Mouse (Mus musculus): ENCODE results near the gene Wtap. TPM values are rescaled to one million over a fixed set of nuclear protein-coding genes. Genes with fewer than 3 reads are reported as not detected.
"Not testable (repeated sequence)": the region's sequence is repeated elsewhere in the genome, so short reads cannot be mapped to it uniquely, and the experiment has no call there.

Gene Wtap
- total RNA-seq (2021), result 10 to 100 TPM; 54.5 to 58.9 TPM
- long read RNA-seq, experiment 1, transcript Wtap-204 (6 exons, 3,187 nt), result major isoform, 25 of 50 reads
- long read RNA-seq, experiment 1, transcript Wtap-201 (8 exons, 2,051 nt), result minor isoform, 7 of 50 reads
- long read RNA-seq, experiment 1, transcript Wtap-205 (6 exons, 2,442 nt), result minor isoform, 15 of 50 reads
- long read RNA-seq, experiment 1, partial matches to known transcripts, result 0 of 50 reads
- long read RNA-seq, experiment 1, other reads (novel, unspliced or antisense), result 1 of 50 reads
- long read RNA-seq, experiment 2, transcript Wtap-204 (6 exons, 3,187 nt), result major isoform, 22 of 55 reads
- long read RNA-seq, experiment 2, transcript Wtap-201 (8 exons, 2,051 nt), result minor isoform, 7 of 55 reads
- long read RNA-seq, experiment 2, transcript Wtap-205 (6 exons, 2,442 nt), result minor isoform, 17 of 55 reads
- long read RNA-seq, experiment 2, partial matches to known transcripts, result 1 of 55 reads
- long read RNA-seq, experiment 2, other reads (novel, unspliced or antisense), result 4 of 55 reads

DNA sequence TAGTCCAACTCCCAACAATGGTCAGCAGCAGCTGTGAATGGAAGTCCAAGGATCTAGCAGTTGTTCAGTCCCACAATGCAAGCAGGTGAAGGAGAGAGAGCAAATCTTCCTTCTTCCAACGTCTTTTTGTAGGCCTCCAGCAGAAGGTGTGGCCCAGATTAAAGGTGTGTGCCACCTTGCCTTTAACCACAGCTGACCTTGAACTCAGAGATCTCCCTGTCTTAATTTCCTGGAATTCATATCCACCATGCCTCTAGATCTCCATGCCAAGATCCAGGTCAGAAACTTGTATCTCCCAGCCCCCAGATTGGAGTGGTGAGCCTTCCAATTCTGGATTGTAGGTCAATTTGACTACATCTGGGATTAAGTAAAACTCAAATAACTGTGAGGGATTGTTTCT lies at the start of gene Wtap:
Gene Wtap, minus strand, starts transcription at position 101 of the 400 bp plus-strand sequence.
- DNase-seq (ENCODE audit: low spot score in 2 of 2), result no peak

DNA sequence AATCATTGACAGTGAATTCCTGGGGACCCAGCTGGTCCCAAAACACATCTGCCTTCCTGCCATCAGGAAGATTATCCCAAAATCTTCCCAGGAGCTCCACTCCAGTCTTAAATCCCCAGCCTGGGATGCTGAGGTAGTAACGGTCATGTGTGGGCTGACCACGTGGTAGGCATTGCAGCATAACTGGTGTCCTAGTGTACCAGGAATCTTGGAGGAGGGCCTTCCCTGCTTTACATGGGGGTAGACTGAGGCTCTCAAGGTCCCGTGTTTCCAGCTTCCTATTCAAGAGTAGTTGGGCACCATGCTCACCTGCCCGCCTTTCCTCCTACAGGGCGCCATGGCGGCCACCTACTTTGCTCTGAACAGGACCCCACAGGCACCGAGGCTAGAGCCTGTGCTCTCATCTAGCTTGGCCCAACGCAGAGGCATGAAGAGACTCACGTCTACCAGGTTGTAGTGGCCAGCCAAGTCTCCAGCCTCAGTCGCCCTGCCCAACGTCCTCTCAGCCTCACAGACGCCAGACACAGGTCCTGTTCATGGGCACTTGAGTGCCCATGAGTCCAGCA lies 42.7 kb upstream of the Wtap start:
- DNase-seq (ENCODE audit: low spot score in 2 of 2), result not testable (repeated sequence)

DNA sequence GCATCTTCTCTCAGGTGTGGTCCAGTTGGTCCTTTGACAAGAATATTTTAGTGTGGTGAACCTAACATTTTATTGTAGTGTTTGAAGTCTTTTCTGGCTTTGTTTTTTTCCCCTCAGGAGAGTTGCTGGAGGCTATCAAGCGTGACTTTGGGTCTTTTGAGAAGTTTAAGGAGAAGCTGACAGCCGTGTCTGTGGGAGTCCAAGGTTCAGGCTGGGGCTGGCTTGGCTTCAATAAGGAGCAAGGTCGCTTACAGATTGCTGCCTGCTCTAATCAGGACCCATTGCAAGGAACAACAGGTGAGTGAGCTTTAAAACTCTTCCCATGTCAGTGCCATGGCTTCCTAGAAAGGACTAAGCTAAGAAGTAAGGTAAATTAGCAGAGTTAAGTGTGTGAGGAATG lies 19.3 kb upstream of the Wtap start:
- no peak for DNase-seq (ENCODE audit: low spot score in 2 of 2)

DNA sequence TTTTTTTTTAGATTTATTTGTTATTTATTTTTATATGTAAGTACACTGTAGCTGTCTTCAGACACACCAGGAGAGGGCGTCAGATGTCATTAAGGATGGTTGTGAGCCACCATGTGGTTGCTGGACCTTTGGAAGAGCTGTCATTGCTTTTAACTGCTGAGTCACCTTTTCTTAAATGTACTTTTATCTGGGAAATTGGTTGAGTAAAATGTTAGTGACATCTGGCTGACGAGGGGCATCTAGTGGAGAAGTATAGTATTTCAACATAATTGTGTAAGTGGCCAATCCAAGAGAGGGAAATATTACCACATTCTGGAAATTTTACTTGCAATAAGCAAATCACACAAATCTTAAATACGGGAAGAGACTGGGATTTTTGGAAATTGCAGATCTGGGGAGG lies 15.9 kb upstream of the Wtap start:
- peak; percentile 9 to 13 for DNase-seq (ENCODE audit: low spot score in 2 of 2)

DNA sequence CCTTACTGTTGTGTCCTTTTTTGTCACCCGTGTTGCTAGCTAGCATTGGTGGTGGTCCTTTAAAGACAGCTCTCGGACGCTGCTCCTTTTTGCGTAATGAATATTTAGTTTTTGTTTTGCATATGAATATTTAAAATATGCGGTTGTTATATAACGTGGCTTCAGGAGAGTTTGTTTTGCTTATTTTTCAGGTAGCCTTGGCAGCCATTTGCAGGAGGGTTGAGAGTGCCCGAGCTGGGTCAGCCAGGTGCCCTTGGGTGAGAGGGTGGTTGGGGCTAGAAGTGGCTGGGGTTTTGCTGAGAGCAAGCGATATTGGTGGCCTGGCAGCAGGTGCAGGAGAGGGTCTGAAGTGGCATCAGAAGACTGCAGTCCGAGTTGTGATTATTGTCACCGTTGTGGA lies 14.6 kb upstream of the Wtap start:
- no peak for DNase-seq (ENCODE audit: low spot score in 2 of 2)

DNA sequence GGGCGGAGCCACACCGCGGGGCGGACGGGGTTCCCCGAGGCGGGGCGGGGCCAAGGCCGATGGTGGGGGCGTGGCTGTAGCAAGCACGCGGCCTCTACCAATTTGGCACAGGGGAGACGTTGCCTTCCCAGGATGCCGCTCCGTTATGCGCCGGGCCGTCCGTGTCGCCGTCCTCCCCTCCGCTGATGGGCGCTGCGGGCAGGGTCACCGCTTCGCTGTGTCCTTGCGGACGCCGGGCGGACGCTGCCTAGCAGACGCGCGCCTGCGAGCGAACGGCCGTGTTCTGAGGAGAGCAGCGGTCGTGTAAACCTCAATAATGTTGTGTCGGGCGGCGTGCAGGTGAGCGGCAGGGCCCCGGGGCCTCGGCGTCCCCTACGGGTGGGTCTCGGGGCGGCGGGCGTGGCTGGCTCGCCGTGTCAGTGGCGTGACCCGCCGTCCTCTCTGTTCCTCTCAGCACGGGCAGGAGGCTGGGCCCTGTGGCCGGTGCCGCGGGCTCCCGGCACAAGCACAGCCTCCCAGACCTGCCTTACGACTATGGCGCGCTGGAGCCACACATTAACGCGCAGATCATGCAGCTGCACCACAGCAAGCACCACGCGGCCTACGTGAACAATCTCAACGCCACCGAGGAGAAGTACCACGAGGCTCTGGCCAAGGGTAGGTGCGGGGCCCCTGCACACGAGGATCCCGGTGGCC lies 13.9 kb upstream of the Wtap start:
- DNase-seq (ENCODE audit: low spot score in 2 of 2), result peak; percentile 99

DNA sequence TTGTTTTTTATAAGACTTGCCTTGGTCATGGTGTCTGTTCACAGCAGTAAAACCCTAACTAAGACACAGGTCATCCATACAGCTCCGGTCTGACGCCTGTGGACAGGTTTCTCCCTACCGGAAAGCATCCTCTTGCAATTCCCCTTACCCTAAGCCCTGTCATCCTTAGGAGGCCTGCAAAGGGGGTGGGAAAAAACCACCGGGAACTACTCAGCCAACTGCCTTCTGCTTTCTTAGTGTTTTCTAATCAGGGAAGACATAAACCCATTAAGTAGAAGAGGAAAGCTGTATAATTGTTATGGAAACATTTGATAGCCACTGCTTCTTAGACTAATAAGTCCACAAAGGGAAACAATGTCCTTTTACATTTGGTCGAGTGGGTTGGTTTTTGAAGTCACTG lies 13.0 kb upstream of the Wtap start:
- no peak for DNase-seq (ENCODE audit: low spot score in 2 of 2)

DNA sequence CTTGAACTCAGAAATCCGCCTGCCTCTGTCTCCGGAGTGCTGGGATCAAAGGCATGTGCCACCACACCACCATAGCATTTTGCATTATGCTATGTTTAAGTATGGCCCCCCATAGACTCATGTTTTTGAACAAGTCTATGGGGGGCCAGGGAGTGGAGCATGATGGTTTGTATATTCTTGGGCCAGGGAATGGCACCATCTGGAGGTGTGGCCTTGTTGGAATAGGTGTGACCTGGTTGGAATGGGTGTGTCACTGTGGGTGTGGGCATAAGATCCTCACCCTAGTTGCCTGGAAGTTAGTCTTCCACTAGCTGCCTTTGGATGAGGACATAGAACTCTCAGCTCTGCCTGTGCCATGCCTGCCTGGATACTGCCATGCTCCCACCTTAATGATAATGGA lies 12.6 kb upstream of the Wtap start, which contains the start of gene Sod2:
Gene Sod2, plus strand, starts transcription at position 301 of the 400 bp plus-strand sequence.
- DNase-seq (ENCODE audit: low spot score in 2 of 2), result not testable (repeated sequence)

DNA sequence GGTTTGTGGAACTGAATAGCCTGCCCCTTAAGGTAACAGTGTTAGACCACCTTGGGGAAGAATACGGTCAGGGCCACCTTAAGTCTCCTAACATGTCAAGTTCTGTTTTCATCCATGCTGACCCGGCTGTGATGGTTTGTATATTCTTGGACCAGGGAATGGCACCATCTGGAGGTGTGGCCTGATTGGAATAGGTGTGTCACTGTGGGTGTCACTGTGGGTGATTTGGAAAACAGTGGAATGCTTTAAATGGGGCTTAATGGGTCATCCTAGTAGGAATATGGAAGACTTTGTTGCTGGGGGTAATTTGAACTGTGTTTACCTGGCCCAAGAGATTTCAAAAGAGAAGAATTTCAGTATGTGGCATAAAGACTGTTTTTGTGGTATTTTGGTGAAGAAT lies 10.5 kb upstream of the Wtap start:
- DNase-seq (ENCODE audit: low spot score in 2 of 2), result not testable (repeated sequence)

DNA sequence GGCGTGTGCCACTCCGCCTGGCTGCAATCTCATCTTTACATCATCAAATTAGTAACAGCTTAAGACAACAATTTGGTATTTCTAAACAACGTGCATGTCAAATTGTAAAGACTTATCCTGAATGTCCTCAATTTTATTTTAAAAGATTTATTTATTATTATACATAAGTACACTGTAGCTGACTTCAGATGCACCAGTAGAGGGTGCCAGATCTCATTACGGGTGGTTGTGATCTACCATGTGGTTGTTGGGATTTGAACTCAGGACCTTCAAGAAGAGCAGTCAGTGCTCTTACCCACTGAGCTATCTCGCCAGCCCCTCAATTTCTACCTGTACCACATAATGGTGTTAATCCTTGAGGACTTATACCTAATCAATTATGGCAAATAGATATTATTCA lies 8.3 kb upstream of the Wtap start:
- DNase-seq (ENCODE audit: low spot score in 2 of 2), result not testable (repeated sequence)

DNA sequence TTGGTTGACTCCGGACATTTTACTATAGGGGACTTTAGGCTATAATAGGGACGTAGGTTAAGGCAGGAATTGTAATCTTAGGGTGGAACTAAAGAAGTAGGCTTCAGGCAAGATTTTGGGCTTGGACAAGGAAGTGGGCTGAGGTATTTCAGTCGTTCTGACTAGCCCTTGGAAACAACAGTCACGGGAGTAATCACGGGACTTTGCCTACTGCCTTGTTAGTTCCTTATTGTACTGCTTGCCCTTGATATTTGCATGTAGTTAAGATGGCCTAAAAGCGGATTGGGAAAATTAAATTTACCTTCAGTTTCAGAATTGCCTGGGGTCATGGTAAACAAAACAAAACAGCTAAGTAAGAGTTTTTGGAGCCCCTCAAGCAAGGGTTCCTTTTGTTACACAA lies 5.1 kb upstream of the Wtap start:
- DNase-seq (ENCODE audit: low spot score in 2 of 2), result no peak

DNA sequence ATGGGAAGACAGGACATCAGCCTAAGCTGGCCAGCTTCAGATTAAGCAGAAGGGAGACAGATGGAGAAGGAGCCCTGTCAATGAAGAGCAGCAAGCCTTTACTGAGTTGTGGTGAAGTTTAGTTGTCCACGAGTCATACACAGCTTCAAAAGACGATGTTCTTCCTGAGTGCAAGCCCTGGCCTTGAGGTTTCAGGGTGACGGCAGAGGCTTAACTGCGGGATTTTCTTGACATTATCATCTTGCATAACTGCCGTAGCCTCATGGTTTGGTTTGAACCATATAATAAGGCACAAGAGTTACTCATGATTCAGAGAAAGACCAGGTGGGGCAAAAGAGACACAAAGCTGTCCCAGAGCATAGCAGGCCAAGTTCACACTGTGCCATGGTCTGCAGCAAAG lies 3.9 kb upstream of the Wtap start:
- no peak for DNase-seq (ENCODE audit: low spot score in 2 of 2)

DNA sequence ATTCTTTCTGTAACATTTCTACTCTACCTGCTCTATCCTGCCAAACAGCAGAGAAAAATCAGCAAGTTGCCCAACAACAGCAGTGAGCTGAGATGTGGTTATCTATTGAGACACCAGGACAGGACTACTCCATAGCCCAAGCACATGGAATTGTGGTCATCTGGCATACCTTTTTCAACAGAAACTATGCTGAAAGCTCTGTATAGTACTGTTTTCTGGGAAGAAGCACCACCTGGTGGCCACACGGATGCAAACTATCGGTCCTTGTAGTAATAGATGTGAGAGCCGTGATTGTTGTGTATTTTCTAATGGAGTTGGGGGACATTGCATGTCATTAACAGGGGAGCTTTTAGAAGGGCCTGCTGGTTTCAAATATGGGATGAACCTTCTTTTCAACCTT lies 2.4 kb upstream of the Wtap start:
- peak; percentile 61 to 62 for DNase-seq (ENCODE audit: low spot score in 2 of 2)

DNA sequence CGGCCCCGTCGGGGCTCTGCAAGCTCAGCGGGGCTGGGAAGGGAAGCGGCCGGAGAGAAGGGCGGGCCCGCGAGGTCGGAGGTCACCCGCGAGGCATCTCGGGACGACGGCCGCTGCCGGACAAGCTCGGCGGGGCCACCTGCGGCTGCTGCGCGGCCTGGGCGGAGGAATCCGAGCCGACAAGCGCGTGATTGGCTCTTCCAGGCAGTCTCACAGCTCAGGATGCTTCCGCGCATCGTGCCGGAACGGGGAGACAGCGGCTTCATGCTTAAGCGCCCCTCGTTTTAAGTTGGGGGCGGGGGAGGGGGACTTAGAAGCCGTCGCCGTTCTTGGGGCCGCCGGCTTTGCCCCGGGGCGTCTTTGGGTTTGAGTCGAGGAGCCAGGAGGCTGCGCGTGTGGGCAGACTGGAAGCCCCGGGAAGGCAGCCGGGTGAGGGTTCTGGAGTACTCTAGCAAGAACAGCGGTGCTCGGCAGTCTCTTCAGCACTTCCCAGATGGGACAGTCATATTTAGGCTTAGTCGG lies 1.4 kb downstream of the Wtap start:
- peak; percentile 93 to 95 for DNase-seq (ENCODE audit: low spot score in 2 of 2)

DNA sequence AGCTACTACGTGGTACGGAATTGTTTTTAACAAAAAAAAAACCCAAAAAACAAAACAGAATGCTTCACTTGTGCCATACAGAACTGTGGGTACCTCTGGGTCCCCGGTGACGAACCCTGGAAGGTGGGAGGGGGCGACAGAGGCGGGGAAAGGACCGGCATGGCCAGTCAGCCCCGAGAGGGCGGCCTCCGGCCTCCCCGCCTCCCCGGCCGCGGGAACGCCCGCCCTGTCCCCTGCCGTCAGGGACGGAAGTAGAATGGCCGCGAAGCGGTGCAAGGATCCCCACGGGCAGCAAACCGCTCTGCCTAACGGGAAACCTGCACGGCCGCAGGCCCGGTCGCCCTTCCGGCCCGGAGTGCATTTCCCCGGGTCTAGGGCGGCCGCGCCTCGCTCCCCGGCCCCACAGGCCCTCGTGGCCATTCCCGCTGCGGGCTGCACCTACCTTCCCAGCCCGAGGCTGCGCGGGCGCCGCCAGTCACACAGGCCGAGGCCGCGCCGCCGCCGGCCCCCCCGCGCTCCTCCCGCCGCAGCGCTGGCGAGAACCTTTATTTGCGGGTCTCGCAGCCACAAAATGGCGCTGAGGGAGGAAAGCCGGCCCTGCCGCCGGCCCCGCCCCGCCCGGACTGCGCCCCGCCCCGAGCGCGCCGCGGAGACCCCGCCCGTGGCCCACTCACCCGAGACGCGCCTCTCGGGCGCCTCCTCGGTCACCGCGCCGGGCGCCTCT lies 2.2 kb downstream of the Wtap start:
- DNase-seq (ENCODE audit: low spot score in 2 of 2), result peak; percentile 80 to 87

DNA sequence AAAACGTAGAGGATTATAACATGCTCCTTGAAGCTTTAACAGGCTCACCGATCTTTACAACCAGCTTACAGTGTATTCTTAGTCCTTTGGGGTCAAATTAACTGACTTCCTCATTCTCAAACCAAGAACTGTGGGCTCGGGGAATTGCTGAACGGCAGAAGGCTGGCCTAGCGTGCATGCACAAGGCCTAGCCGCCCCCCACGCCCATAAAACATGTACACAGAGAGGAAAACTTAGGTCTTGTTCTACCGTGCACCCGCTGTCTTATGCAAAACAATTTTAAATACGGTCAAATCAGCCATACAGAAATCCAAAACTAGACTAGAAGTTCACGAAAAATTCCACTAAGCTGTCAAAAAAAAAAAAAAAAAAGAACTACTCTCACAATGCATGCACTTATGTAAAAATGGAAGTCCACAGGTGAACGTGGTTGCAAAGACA lies 2.8 kb downstream of the Wtap start:
- DNase-seq (ENCODE audit: low spot score in 2 of 2), result no peak

DNA sequence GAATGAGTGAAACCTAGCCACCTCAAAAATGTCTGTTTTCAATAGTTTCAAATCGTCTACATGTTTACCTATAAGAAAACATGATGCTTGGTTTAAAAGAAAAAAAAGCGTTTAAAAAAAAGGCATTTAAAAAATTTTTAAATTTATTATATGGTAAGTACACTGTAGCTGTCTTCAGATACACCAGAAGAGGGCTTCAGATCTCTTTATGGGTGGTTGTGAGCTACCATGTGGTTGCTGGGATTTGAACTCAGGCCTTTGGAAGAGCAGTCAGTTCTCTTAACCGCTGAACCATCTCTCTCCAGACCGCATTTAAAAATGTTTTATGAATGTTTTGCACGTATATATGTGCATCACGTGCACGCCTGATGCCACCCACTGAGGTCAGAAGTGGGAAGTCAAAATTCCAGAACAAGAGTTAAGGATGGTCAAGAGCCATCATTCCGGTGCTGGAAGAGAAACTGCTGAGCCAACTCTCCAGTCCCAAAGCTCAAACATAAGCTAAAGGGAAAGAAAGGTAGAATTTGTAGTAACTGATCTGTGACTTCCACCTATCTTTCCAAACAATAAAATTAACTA lies 3.3 kb downstream of the Wtap start:
- DNase-seq (ENCODE audit: low spot score in 2 of 2), result no peak

DNA sequence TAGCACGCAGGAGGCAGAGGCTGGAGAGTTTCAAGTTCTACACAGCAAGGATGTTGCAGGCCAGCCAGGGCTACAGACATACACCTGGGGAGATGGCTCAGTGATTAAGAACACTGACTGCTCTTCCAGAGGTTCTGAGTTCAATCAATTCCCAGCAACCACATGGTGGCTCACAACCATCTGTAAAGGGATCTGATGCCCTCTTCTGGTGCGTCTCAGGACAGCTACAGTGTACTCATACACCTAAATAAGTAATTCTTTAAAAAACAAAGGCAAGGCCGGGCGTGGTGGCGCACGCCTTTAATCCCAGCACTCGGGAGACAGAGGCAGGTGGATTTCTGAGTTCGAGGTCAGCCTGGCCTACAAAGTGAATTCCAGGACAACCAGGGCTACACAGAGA lies 5.9 kb downstream of the Wtap start:
- DNase-seq (ENCODE audit: low spot score in 2 of 2), result not testable (repeated sequence)

DNA sequence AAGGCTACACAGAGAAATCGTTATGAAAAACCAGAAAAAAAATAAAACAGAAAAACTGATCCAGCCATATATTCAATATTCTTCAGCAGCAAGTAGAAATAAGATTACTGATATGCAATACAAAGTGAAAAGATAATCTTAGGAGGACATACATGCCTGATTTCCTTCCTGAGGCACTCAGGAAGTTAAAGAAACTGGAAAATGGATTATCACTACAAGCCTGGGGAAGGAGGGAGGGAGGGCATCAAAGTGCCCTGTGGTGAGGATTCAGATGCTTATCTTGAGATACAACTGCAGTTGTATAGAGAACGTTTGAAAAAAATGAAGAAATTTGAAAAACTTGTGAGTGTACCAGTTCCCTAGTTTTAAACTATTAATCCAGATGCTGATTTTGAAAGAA lies 10.0 kb downstream of the Wtap start:
- DNase-seq (ENCODE audit: low spot score in 2 of 2), result no peak

DNA sequence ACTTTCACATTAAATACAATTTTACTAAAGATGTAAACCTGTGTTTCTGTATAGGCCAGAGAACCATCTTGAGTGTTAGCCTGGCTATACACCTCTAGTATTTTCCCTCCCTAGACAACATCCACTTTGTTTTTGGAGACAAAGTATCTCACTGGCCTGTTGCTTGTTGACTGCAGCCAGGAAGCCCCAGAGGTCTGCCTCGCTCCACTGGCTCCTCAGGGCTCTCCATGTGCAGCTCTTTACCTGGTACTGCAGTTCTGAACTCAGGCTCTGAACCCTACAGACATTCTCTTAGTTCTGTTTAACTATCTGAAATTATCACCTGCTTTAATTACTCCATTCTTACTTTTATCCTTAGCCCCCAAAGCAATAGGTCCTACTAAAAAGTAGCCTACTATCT lies 15.4 kb downstream of the Wtap start:
- no peak for DNase-seq (ENCODE audit: low spot score in 2 of 2)

DNA sequence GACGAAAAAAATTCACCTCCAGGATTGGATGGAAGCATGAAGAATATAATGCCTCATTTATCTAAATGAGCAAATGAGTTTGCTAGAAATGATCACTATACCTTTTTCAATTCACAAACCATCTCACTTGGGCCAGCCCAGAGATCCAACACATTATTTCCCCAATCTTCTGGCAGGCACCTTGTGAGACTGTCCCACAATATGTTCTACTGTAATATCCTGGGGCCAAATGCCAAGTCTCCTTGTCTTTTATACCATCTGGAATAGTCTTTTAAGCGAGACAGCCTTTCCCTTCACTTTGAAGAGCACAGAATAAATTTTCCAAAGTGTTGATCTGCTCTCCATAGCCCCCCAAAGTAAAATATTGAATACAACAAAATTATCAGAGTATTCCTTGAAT lies 20.1 kb downstream of the Wtap start:
- DNase-seq (ENCODE audit: low spot score in 2 of 2), result no peak

All from left cerebral cortex, adult 18-20 months (tissue).